14 mouse cellular contexts compared by ENCODE assay signal in the genomic region with DNA sequence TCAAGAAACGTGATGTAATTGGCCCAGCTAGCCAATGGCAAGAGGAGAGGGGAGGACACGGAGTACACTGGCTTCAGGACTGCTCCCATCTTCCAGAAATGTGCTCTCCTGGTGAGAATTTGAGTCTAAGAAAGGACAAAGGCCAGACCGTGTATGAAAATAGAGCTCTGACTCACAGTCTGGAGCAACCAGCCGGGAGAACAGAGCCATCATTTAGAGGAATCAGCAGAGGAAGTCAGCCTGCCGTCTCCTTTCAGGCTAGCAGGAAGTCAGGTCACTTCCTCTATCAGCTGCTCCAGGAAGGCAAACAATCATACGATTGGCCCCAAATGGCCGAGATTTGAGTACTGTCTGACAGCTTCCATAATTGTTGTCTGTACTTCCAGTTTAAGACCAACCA.
A peak's percentile ranks its signal among the peaks of the same experiment; 100 is the strongest.
DNase-seq lines count a peak whose midpoint lies in the region; ATAC-seq and TF ChIP-seq lines count a peak whose summit lies in the region.
"Had no signal": no experiment of that assay in that cellular context is flagged by ENCODE, and none has a peak within 500 bp of the region (broad histone marks: within the 10 kb centered on the region; RNA-seq: fewer than 3 reads in every experiment).

No protein-coding gene starts in this region.

- no peaks in the 10 kb centered on the region for H3K4me1 ChIP-seq in kidney, postnatal 0 days (replicated peaks; ENCODE audit: insufficient read depth, low read length)
- peaks cover 7% of the 10 kb centered on the region for H3K4me1 ChIP-seq in bone marrow macrophage, adult 2 months (ENCODE audit: control insufficient read depth, insufficient read depth, low read length)
- no peaks in the 10 kb centered on the region for H3K4me1 ChIP-seq in heart, embryonic 10.5 days

- H3K9me3 ChIP-seq in kidney, postnatal 0 days (replicated peaks; ENCODE audit: low read length) = no peaks in the 10 kb centered on the region
- H3K9me3 ChIP-seq in heart, embryonic 10.5 days = no peaks in the 10 kb centered on the region
- H3K9me3 ChIP-seq: limb, embryonic 13.5 days had no signal

- ATAC-seq in kidney, postnatal 0 days (replicated peaks; ENCODE audit: low FRiP score, low read depth) = 0 out of 2 replicates have a peak, but pooled peaks have one; percentile 33
- ATAC-seq in megakaryocyte, adult 5-6 weeks (ENCODE audit: poor library complexity, severe bottlenecking) = peak; percentile 72
- ATAC-seq: forebrain, embryonic 14.5 days; hindbrain, postnatal 0 days had no signal

- H3K36me3 ChIP-seq in kidney, postnatal 0 days (ENCODE audit: insufficient read depth, low read length) = no peaks in the 10 kb centered on the region
- no peaks in the 10 kb centered on the region for H3K36me3 ChIP-seq in heart, embryonic 10.5 days
- H3K36me3 ChIP-seq: limb, embryonic 13.5 days had no signal

- 51% methylated on average over 7 of the region's 7 CpGs for WGBS in kidney, postnatal 0 days
- 53% methylated on average over 7 of the region's 7 CpGs for WGBS in heart, embryonic 10.5 days

- H3K9ac ChIP-seq in kidney, postnatal 0 days (ENCODE audit: low read depth, low read length) = no peak overlapping the region
- H3K9ac ChIP-seq: limb, embryonic 13.5 days had no signal

- no peak overlapping the region for H3K4me3 ChIP-seq in kidney, postnatal 0 days (replicated peaks; ENCODE audit: low read depth, low read length)
- H3K4me3 ChIP-seq in bone marrow macrophage, adult 2 months (ENCODE audit: insufficient read depth, low read length) = no peak overlapping the region
- no peak overlapping the region for H3K4me3 ChIP-seq in heart, embryonic 10.5 days
- H3K4me3 ChIP-seq: limb, embryonic 13.5 days; myocyte had no signal

- TF ChIP-seq CTCF in kidney, postnatal 0 days (IDR thresholded peaks at IDR 0.05; ENCODE audit: low read depth) = no peak
- no peak for TF ChIP-seq CTCF in bone marrow macrophage, adult 2 months (IDR thresholded peaks at IDR 0.05; ENCODE audit: low read depth, low read length)

- intact Hi-C loops in left cerebral cortex, postnatal 14 days (cut with DNase I) = no loop called here

- no peaks in the 10 kb centered on the region for H3K27me3 ChIP-seq in kidney, postnatal 0 days (ENCODE audit: insufficient read depth, low read length)
- H3K27me3 ChIP-seq in heart, embryonic 10.5 days (ENCODE audit: insufficient read depth, poor library complexity, severe bottlenecking) = no peaks in the 10 kb centered on the region

- no peak overlapping the region for H3K27ac ChIP-seq in kidney, postnatal 0 days
- 0 out of 2 replicates have a peak overlapping the region, but pooled peaks have one; percentile 11 for H3K27ac ChIP-seq in bone marrow macrophage, adult 2 months (ENCODE audit: insufficient read depth, low read depth, low read length)
- H3K27ac ChIP-seq in heart, embryonic 10.5 days = 0 out of 2 replicates have a peak overlapping the region, but pooled peaks have one; percentile 37
- H3K27ac ChIP-seq: hindbrain, postnatal 0 days; limb, embryonic 13.5 days had no signal

- H3K4me2 ChIP-seq in kidney, postnatal 0 days (ENCODE audit: low read length) = no peak overlapping the region
- H3K4me2 ChIP-seq: limb, embryonic 13.5 days had no signal

- DNase-seq in kidney, postnatal 0 days (ENCODE audit: low spot score) = peak; percentile 55
- DNase-seq in kidney, adult 11 months = no peak
- no peak for DNase-seq in heart, embryonic 10.5 days (ENCODE audit: low spot score)
- DNase-seq in left cerebral cortex, postnatal 14 days (ENCODE audit: low spot score in 2 of 2) = no peak
- no peak for DNase-seq in left cerebral cortex, adult 11 months (ENCODE audit: low spot score)
- DNase-seq: cerebellum, adult 11 months; gastrocnemius, postnatal 36 days; thymus, postnatal 36 days had no signal

- no peak for TF ChIP-seq POLR2A in bone marrow macrophage, adult 2 months (IDR thresholded peaks at IDR 0.05; ENCODE audit: borderline replicate concordance, low read depth, low read length)
